Mouse (Mus musculus) limb, embryonic 14.5 days (tissue): ENCODE data around the gene Egfem1. TPM values are rescaled to one million over a fixed set of nuclear protein-coding genes. Genes with fewer than 3 reads are reported as not detected.

ENCODE experiments used
- ATAC-seq: fragments of 200-750 bp; cut with Nextera tagmentation; 2 replicates; pipeline ENCODE4 v1.8.0; 2017; ENCODE audit warnings: low read depth, moderate number of reproducible peaks, moderate TSS enrichment; ENCODE audit not compliant: low FRiP score
- DNase-seq: peaks from one replicate; pipeline ENCODE4 v3.0.0-alpha.2; 2015; ENCODE audit warnings: low spot score
- H3K27ac ChIP-seq: fragments of 300-500 bp; sonication (generic); replicated peaks from 2 replicates; pipeline ENCODE4 v1.5.1; 2014; ENCODE audit warnings: low read depth, mild to moderate bottlenecking, low read length, moderate library complexity, mixed read lengths
- H3K27me3 ChIP-seq: fragments of 300-500 bp; sonication (generic); 2 replicates; pipeline ENCODE4 v1.6.1; 2014; ENCODE audit warnings: low read length, mixed read lengths; ENCODE audit not compliant: control insufficient read depth, insufficient read depth
- H3K36me3 ChIP-seq: fragments of 300-500 bp; sonication (generic); 2 replicates; pipeline ENCODE4 v1.6.1; 2014; ENCODE audit warnings: mild to moderate bottlenecking, low read length, moderate library complexity, mixed read lengths; ENCODE audit not compliant: control insufficient read depth, insufficient read depth
- H3K4me1 ChIP-seq: fragments of 300-500 bp; sonication (generic); 2 replicates; pipeline ENCODE4 v1.6.1; 2014; ENCODE audit warnings: antibody characterized with exemption, low read length, mixed read lengths; ENCODE audit not compliant: control insufficient read depth, insufficient read depth
- H3K4me2 ChIP-seq: fragments of 300-500 bp; sonication (generic); replicated peaks from 2 replicates; pipeline ENCODE4 v1.6.1; 2014; ENCODE audit warnings: low read depth, mild to moderate bottlenecking, low read length, moderate library complexity; ENCODE audit not compliant: severe bottlenecking
- H3K4me3 ChIP-seq: fragments of 300-500 bp; sonication (generic); replicated peaks from 2 replicates; pipeline ENCODE4 v1.5.1; 2014; ENCODE audit warnings: low read length
- H3K9ac ChIP-seq: fragments of 300-500 bp; sonication (generic); 2 replicates; pipeline ENCODE4 v1.6.1; 2014; ENCODE audit warnings: mild to moderate bottlenecking, low read depth, low read length, moderate library complexity; ENCODE audit not compliant: severe bottlenecking
- H3K9me3 ChIP-seq: fragments of 300-500 bp; sonication (generic); 2 replicates; pipeline ENCODE4 v1.6.1; 2016; ENCODE audit warnings: low read length; ENCODE audit not compliant: control insufficient read depth
- POLR2A ChIP-seq: fragments of 200-500 bp; IDR thresholded peaks from 2 replicates; pipeline ENCODE4 v1.8.0; 2012; ENCODE audit warnings: inconsistent platforms, mild to moderate bottlenecking, moderate library complexity, borderline replicate concordance; ENCODE audit not compliant: insufficient read depth, insufficient read length; ENCODE audit errors: extremely low read depth
- WGBS: fragments of 180-500 bp; shearing (Covaris S2); extraction: QIAGEN DNeasy Blood & Tissue Kit; methylation state at CpG from one replicate; pipeline ENCODE4 v1.1.7; 2014; 5-methylcytosine and 5-hydroxymethylcytosine counted together
- polyA plus RNA-seq, 2 experiments: library from polyadenylated mRNA; depleted of rRNA in 1 of 2; stranded (reverse) in 1 of 2; unstranded in 1 of 2; fragments of >200 nt; fragmentation: Nextera tagmentation in 1 of 2; extraction: Ambion mirVana in 1 of 2; gene quantifications; 2 replicates each; pipeline versions ENCODE4 v1.2.1 to v1.2.3; 2012 to 2014

Gene Egfem1
- polyA plus RNA-seq, 2 experiments = 4.5 to 8.5 TPM

DNA sequence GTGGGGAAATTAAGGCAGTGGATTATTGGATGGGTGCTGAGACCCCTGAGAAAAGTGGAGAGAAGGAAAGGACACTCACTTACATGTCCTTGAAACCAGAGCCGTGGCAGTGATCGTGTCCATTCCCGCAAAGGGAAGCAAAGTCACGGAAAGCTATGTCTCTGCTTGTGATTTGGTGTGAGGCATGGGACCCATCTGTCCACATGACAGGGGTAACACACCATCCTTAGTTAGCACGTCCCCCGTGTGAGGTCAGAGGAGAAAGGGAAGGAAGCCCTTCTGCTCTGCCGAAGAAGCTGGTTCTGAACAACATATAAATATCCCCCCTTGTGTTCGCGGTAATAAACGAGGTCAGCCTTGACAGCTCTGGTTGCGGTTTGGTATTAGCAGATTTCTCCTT is 52.7 kb downstream of the Egfem1 start:
- DNase-seq = no peak
- WGBS = 46% methylated on average over 11 of the region's 11 CpGs
- no peak overlapping the region for H3K4me3 ChIP-seq
- no peak for TF ChIP-seq POLR2A
- 0 out of 2 replicates have a peak overlapping the region, but pooled peaks have one; percentile 13 for H3K4me2 ChIP-seq
- ATAC-seq = no peak
- H3K9me3 ChIP-seq = no peaks in the 10 kb centered on the region
- peaks cover 2% of the 10 kb centered on the region; the same call in 1 of the 2 replicates for H3K4me1 ChIP-seq
- H3K9ac ChIP-seq = no peak overlapping the region
- no peaks in the 10 kb centered on the region for H3K27me3 ChIP-seq
- H3K36me3 ChIP-seq = no peaks in the 10 kb centered on the region
- no peak overlapping the region for H3K27ac ChIP-seq

DNA sequence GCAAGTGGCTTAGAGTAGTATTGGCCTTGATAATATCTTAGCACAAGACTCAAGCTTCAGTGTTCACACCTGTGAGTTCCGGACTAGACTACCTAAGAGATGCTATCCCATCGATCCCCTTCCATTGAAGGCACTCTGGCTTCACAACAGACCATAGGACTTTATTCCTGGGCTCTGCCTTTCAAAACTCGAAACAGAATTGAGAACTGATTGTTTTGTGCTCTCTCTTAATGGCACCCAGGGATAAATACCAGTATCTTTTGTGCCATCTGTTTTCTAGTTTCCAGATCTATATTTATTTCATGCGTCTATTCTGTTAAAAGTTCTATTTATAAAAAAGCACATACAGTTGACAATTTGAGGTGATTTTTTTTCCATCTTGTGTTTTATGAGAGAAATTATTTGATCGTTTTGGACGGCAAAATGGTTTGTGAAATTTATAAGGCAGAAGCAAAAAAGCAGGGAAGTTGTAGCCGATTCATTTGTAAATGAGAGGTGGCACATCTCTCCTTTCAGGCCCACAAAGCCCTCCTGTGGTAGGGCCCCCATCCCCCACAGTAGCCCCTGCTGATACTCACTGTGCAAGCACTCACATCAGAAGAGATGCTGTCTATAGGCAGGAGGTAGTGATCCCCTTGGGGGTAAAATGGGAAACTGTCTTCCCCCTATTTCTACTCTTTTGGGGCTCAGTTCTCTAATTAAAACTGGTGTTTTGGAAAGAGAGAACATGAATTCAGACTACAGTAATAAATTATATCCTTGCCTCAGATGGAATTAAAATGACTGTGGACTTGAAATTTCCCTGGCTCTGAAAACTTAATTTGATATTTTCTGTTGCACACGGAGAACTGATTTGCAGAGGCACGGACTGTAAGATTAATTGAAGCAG is 53.6 kb downstream of the Egfem1 start:
- no peak for TF ChIP-seq POLR2A

DNA sequence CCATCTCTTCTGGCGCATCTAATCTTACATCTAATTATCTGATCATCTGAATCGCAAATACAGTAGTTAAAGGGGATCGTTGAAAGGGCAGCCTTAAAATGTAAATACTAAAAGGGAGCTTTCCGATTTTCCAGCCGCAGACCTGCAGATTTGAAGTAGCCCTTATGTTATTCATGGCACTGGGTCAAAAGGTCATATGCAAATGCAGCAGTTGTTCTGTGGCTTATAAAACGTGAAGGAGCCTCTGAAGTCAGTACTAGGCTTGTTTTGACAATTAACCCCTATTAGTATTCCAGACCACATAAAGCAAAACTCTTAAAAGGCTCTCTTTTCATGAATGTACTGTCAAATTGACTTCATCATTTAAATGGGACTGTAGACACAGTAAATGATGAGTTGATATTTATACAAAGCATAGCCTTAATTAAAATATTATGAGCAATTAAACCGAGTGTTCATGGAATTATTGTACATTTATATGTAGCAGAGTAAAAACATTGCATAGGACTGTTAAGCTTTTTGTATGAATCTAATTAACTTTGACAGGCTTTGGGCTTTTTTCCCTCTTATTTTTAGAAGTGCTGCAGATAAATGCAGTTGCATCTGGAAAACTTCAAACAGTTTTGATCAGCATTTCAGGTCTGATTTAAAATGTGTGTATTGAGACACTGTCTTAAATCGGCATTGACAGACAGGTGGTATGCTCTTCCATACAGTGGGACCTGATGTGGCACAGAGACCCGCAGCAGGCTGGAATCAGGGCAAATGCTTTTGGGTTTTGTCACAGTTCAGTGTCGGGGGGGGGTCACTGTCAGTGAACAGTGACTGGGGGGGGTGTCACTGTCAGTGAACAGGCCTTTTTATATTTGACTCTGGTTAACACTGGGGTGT is 54.5 kb downstream of the Egfem1 start:
- DNase-seq (no peak), ATAC-seq (no peak)
- Histone ChIP-seq H3K27me3 (no peaks in the 10 kb centered on the region), H3K4me1 (peaks cover 2% of the 10 kb centered on the region; the same call in 1 of the 2 replicates), H3K4me2 (no peak overlapping the region), H3K9ac (no peak overlapping the region), H3K27ac (no peak overlapping the region), H3K4me3 (no peak overlapping the region), H3K36me3 (no peaks in the 10 kb centered on the region), H3K9me3 (no peaks in the 10 kb centered on the region)
- TF ChIP-seq POLR2A = no peak
- WGBS = 24% methylated on average over 10 of the region's 10 CpGs

More for the DNA sequence above, 53.6 kb downstream of the Egfem1 start:
- no peak overlapping the region for H3K4me2 ChIP-seq
- WGBS = 31% methylated on average over 9 of the region's 9 CpGs
- H3K9me3 ChIP-seq = no peaks in the 10 kb centered on the region
- H3K27ac ChIP-seq = no peak overlapping the region
- no peak overlapping the region for H3K9ac ChIP-seq
- DNase-seq (no peak), ATAC-seq (no peak)
- H3K36me3 ChIP-seq = no peaks in the 10 kb centered on the region
- no peak overlapping the region for H3K4me3 ChIP-seq
- H3K27me3 ChIP-seq = no peaks in the 10 kb centered on the region
- H3K4me1 ChIP-seq = peaks cover 2% of the 10 kb centered on the region; the same call in 1 of the 2 replicates

DNA sequence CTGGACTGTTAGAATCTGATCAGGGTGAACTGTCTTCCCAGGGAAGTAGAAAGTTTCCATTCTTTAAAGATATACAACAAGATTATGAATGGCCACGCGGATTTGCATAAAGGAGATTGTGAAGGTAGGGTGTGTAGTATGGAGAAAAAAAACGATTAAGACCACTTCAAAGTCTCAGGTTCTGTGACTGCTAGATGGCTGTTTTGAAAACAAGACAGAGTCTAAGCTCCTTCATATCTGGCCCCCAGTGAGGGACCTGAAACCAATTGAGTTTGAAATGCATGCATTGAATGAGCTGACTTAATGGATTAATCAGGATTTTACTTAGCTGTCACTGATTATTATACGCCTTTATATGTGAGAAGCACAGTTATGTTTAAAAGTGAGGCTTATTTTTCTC is 86.6 kb downstream of the Egfem1 start:
- no peaks in the 10 kb centered on the region for H3K36me3 ChIP-seq
- no peaks in the 10 kb centered on the region for H3K4me1 ChIP-seq
- DNase-seq = no peak
- no peaks in the 10 kb centered on the region for H3K9me3 ChIP-seq
- H3K4me3 ChIP-seq = no peak overlapping the region
- no peak overlapping the region for H3K9ac ChIP-seq
- no peak for ATAC-seq
- H3K4me2 ChIP-seq = no peak overlapping the region
- H3K27me3 ChIP-seq = no peaks in the 10 kb centered on the region
- TF ChIP-seq POLR2A = no peak
- H3K27ac ChIP-seq = no peak overlapping the region
- 88% methylated on average over 4 of the region's 4 CpGs for WGBS

DNA sequence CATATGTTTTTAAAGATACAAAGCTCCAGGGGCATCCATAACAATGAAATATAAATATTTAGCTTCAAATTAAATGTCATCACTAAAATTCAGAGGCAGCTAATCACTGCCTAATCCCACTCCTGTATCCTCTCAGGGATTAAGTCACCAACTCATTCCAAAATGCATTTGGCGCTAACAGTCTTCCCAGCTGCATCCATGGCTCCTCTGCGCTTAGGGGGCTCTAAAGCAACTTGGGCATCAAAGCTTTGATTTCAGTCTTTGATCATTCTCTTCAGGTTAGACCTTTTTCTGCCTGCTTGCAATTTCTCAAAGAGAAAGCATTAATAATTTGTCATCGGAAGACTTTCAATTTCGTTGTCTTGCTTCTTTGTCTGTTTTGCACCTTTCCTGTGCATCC is 87.2 kb downstream of the Egfem1 start:
- no peak for ATAC-seq
- WGBS = 84% methylated on average over 4 of the region's 4 CpGs
- no peaks in the 10 kb centered on the region for H3K36me3 ChIP-seq
- no peak overlapping the region for H3K4me3 ChIP-seq
- TF ChIP-seq POLR2A = no peak
- H3K27me3 ChIP-seq = no peaks in the 10 kb centered on the region
- no peaks in the 10 kb centered on the region for H3K4me1 ChIP-seq
- no peak overlapping the region for H3K27ac ChIP-seq
- H3K9ac ChIP-seq = no peak overlapping the region
- no peak for DNase-seq
- H3K9me3 ChIP-seq = no peaks in the 10 kb centered on the region
- H3K4me2 ChIP-seq = no peak overlapping the region
